Mouse (Mus musculus) hindlimb bud, embryonic 11.5 days (tissue): ENCODE results near the gene Endog.
"Not testable (repeated sequence)": the region's sequence is repeated elsewhere in the genome, so short reads cannot be mapped to it uniquely, and the experiment has no call there.

Source experiments
- DNase-seq: peaks from one replicate; pipeline ENCODE4 v3.0.0-alpha.2; 2012; ENCODE audit warnings: low read depth, low spot score; ENCODE audit errors: extremely low spot score

Endog gene

DNA sequence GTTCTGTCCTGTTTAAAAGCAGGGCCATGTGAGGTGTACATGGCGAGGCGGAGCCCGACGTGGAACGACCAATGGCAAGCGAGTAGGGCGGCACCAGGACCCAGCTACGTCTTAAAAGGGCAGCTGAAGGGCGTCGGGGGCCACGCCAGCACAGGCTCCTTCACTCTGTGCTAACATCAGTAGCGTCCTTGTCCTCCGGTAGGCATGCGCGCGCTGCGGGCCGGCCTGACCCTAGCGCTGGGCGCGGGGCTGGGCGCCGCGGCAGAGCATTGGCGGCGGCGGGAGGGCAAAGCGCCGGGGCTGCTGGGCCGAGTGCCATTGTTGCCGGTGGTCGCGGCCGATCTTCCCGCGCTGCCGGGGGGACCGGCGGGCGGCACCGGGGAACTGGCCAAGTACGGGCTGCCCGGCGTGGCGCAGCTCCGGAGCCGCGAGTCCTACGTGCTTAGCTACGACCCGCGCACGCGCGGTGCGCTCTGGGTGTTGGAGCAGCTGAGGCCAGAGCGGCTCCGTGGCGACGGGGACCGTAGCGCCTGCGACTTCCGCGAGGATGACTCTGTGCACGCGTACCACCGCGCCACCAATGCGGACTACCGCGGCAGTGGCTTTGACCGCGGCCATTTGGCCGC is at the start of gene Endog:
Gene Endog (plus strand): TSS at position 123 of the 626 bp plus-strand sequence.
- DNase-seq: no peak

DNA sequence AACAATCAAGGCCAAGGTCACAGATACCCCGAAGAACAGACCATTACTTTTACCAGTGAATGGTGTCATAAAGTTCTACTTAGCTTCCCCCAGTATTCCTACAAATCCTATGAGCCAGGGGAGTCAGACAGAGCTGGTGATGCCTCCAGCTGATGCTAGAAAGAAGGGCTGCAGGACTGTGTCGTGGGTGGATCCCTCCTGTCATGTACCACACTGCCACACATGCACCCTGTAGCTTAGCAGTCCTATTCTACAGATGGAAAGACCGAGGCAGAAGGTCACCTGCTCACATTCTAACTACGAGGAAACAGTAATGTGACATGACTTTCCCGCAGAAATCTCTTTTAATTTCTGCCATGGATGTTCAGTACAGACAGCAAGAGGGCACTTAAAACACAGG is 48.5 kb upstream of the Endog start:
- DNase-seq: no peak

DNA sequence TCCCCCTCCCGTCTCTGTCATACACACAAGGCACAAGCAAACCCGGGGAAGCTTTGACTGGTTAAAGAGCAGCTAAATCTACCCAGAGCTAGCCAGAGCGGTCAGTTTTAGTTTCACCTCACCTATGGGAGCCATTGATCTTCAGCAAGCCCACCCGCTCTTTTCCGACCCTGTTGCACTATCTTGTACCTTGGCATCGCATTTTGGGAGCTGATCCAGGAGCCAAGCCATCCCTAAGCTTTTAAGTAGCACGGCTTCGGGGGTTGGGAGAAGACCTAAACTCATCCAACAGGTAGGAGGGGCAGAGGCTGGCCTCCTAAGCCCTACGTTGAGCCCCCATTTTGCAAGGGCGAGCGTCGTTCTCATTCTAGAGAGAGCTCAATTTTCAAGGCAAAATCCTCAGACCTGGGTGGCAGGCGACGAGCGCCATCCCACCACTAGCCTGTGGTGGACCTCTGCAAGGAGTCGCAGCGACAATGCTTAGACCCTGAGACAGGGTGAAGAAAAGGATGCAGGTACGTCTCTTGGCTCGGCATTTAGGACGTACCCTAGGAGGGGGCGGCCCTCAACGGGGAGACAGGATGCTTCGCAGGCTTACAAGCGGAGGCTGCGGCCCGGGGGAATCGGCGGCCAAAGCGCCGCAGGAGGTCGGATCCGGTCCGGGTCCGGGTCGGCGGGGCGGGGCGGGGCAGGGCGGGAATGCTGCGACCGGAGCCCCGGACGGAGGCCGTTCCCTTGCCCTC is 47.4 kb upstream of the Endog start:
- no peak for DNase-seq

DNA sequence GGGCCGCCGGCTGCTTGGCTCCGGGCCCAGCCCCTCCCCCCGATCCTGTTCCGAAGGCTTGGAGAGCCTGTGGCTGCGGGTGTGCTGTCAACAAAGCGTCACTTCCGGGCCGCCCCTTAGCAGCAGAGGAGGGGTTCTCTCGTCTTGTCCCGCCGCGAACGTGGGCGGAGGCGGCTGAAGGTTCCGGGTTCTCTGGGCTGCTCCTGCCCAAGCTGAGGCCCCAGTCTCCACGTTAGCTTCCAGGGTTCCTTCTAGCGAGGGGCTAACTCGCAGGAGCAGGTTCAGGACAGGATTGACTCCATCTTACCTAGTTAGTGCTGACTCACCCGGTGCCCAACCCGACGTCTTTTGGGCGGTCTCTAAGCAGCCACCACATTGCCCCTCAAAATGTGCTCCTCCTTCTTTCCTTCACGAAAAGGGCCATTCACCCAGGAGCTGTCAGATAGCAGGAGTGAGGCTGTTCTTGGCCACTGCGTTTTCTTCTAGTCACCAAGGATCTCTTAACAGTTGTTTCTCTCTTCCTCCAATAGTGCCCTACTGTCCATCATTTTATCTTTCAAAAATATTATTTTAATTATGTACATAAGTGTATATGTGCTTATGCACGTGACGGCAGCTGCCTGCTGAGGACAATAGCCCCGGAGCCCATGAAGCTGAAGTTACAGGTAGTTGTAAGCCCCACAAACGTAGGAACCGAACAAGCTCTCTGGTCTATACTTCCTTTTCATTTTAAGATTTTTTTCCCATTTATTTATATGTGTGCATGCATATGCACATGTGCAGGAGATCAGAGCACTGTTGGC is 46.6 kb upstream of the Endog start, which contains the start of gene Zer1:
Gene Zer1 (minus strand): TSS at position 114 of the 803 bp plus-strand sequence.
- DNase-seq: peak; percentile 46

DNA sequence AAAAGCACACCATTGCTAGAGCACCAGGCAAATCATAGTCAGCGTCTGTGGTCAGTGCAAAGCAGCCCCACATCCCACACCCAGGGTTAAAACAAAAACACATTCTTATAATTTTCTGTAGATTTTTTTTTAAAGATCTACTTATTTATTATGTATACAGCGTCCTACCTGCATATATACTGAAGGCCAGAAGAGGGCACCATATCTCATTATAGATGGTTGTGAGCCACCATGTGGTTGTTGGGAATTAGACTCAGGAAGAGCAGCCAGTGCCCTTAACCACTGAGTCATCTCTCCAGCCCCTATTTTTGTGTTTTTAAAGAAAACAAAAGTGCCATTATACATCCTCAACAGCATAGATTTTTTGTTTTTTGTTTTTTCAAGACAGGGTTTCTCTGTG is 42.5 kb upstream of the Endog start:
- no peak for DNase-seq

DNA sequence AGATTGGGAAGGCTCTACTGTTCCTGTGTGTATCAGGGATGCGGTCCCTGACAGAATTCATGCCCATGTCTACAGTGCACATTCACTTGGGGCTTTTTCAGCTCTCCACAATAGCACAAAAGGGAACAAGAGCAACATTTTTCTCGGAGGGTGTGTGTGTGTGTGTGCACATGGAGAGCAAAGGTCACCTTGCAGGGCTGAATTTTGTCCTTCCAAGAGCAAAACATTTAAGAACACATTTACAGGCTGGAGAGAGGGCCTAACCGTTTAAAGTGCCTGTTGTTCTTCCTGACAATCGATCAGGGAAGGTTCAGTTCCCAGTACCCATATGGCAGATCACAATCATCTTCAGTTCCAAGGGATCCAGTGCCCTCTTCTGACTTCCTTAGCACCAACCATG is 41.1 kb upstream of the Endog start:
- no peak for DNase-seq

DNA sequence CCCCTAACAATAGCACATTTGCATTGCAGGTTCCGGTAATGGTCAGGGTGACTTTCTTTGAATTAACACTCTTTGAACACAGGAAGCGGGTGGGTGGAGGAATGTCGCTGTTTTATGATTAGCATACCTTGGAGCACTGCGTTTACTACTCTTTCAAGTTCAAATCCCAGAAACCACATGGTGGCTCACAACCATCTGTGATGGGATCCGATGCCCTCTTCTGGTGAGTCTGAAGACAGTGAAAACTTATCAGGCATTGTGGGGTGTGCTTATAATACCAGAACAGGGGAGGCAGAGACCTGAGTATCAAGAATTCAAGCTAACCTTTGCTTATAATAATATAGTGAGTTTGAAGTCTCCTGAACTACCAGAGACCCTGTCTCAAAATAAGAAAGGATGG is 40.1 kb upstream of the Endog start:
- not testable (repeated sequence) for DNase-seq

DNA sequence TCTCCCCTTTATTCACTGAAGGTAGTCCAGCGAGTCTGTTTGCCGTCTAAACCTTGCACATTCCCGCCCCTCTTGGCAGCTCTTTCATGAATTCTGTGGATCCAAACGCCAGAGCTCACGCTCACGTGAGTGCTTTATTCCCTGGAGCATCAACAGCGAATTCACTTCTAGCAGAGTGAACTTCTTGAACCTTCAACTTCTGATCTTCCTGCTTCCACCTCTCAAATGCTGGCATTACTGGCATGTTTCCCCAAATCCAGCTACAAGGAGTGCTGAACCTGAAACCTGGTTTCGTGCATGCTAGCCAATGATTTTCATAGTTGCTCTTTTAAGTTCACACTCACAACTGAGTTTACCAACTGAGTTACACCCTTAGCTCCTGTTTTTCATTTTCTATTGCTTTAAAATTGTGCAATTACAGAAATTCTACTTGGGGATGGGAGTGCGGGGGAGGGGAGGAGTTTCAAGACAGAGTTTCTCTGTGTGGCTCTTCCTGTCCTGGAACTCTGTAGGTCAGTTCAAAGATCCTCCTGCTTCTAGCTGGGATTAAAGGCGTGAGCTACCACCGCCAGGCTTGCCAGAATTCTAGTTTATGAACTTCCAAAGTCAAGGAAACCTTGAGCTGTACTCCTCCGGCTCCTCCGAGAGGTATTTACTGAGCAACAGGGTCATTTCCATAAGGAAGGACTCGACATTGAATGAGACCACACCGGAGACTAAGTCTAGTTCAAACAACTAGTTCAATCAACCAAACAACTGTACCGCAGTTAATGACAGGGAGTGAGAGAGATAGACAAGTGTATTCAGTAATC is 38.3 kb upstream of the Endog start:
- peak; percentile 47 for DNase-seq

DNA sequence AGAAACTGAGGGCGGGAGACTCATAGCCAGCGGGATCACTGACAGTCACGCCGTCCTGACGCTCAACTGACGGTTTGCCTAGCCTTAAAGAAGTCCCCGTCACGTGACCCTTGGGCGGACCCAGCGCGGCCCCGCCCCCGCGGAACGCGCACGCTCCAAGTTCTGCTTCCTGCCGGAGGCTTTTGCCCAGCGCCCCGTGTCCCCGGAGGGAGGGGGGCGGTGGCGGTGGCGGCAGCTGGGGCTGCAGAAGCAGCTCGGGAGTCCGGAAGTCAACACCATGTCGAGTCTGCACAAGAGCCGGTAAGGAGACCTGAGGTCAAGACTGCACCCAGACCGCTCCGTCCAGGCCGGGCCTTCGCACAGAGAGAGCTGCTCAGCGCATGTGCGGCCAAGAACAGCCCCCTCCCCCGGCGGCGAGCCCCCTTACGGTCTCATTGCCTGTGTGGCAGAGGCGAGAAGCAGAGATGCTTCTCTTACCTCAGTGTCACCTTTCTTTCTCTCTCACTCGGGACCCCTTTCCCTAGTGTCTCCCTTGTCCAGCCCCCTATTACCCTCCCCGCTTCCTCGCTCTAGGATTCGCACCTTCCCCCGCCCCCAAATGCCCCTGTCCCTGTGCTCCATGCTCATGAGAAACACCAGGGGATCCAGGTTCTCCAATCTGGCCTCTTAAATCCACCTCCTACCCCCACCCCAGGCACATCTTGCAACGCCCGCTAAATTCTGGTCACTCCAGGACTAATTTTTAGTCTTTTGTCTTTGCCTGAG is 37.5 kb upstream of the Endog start, which contains the start of gene Tbc1d13:
Gene Tbc1d13 (plus strand): TSS at position 134 of the 765 bp plus-strand sequence.
- DNase-seq: peak; percentile 69

DNA sequence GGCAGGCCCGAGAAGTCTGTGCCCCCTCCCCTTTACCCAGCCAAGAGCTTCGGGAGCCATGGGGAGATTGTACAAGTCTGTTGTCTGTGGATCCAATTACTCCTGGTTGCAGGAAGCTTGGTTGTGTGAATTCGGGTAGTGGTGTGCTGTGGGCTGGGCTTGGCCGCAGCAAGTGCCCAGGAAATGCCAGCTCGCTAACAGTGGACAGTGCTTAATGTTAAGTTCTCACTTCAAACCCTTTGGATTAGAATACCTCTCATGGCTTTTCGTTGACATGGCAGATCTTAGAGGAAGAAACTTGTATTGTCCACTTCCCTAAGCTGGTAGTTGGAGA is 36.9 kb upstream of the Endog start:
- DNase-seq: no peak

DNA sequence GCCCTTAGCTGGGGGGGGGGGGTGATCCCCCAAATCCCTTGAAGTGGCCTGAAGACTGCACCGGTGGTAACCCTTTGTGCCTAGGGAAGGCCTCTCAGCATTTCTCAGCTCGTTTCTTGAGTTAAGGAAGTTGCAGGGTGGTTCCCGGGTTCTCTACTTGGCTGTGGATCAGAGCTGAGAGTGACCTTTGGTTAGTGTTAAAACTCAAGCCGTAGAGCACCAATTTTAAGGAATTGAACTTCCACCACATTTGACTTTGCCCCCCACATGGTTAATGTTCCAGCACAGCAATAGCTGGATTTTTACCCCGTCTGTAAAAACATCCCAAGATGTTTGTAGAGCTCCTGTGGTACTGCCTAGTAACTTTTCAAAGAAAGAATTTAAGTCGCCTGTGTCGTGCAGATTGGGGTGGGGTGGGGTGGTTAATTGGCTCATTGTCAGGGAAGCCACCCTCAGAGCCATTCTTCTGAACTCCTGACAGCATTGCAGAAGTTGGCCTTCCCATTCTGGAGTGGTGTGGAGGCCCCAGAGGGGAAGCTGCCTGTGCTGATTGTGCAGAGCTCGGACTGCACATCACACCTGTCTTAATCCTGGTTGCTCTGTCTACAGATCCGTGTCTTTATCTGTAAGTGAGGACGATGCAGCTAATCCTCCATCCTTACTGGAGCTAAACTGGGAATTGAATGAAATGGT is 36.2 kb upstream of the Endog start:
- DNase-seq: no peak

DNA sequence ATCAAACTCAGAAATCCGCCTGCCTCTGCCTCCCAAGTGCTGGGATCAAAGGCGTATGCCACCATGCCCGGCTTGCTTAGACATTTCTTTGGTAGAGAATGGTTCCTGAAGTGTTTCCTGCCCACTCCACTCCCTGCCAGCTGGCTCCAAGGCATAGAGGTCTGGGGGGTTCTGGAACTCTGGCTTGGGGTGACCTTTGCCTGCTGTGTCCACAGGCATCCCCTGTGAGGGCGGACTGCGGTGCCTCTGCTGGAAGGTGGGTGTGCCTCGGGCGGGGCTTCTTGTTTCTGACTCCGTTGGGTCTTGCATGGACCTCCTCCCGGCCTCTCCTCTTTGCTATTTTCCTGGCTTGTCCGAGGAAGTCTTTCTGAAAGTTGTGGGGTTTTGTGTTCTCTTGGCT is 34.8 kb upstream of the Endog start:
- no peak for DNase-seq

DNA sequence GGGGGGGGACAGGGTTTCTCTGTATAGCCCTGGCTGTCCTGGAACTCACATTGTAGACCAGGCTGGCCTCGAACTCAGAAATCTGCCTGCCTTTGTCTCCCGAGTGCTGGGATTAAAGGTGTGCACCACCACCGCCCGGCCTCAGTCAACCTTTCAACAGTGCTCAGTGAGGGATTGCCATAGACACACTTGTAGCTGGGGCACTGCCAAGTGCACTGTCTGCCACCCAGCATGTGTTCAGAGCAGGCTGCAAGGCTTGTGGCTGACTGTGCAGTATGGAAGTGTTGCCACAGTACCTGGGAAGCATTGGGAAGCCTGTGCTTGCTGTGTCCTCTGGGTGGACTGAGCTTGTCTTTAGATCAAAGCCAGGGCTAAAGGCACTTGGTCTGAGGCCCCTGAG is 31.3 kb upstream of the Endog start:
- DNase-seq: not testable (repeated sequence)

DNA sequence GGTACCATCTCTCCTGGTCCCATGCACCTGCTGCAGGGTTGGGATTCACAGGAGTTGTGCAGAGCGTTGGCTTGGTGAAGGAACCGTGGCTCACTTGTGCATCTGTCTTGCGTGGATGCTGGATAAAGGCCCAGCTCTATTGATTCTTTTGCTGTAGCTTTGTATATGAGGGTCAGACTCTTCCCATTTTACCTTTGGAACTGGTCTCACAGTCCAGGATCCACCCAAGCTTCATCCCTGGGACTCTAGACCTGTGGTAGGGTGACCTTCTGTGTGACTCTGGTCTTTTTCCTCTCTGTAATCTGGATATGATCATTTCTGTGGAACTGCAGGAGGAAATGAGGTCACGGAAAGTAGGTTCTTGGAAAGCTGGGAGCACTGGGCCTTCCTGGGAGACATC is 26.9 kb upstream of the Endog start:
- no peak for DNase-seq

DNA sequence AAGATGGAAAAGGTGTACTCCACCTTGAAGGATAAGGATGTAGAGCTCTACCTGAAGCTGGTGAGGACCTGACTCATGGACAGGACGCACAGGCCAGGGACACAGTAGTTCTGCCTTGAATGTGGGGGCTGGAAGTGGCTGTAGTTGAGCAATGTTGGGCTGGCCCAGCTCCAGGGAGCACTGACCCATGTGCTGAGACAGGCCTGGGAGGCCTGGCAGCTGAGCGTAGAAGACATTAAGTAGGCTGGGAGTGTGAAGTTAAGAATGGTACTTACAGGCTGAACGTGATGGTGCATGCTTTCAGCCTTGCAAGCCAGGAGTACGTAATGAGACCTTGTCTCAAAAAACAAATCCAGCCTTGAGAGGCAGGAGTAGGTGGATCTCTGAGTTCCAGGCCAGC is 23.8 kb upstream of the Endog start:
- DNase-seq: no peak

DNA sequence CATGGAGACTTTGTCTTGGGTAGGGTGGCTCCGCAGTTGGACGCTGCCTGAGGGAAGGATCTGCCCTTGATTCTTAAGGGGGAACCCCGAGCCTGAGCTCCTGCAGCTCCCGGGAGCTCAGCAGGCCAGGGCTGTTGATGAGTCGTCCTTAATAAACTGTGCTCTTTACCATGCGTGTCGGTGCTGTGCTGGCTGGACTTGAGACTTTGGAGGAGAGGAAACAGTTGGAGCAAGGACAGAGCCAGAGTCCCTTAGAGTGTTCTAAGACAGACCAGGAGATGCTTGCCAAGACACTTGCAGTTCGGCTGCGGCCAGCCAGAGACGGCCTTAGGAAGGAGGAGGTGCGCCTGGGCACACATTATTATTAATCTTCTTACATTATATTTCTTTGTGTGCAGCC is 19.5 kb upstream of the Endog start:
- DNase-seq: no peak

DNA sequence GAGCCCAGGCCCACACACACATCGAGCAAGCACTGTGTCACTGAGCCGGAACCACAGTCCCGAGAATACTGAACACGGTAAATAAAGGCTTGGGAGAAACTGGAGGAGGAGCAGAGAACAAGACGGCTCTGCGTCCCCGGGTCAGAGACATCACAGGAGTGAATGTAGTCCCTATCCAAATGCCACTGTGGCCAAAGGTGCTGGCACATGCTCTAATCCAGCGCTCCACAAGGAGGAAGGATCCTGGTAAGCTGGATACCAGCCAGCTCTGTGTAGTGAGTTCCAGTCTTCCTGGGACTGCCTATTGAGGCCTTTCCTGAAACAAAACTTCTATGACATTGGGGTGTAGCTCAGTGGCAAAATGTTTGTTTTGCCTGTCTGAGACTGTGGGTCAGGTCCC is 18.7 kb upstream of the Endog start:
- no peak for DNase-seq

DNA sequence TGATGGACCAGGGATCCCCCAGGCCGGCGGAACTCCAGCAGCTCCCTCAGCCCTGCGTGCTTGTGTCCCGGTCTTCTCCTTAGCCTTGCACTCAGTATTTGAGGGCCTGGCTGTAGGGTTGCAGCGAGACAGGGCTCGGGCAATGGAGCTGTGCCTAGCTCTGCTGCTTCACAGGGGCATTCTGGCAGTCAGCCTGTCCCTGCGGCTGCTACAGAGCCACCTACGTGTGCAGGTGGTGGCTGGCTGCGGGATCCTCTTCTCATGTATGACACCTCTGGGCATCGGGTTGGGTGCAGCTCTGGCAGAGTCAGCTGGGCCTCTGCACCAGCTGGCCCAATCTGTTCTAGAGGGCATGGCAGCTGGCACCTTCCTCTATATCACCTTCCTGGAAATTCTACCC is 11.4 kb upstream of the Endog start:
- DNase-seq: not testable (repeated sequence)

DNA sequence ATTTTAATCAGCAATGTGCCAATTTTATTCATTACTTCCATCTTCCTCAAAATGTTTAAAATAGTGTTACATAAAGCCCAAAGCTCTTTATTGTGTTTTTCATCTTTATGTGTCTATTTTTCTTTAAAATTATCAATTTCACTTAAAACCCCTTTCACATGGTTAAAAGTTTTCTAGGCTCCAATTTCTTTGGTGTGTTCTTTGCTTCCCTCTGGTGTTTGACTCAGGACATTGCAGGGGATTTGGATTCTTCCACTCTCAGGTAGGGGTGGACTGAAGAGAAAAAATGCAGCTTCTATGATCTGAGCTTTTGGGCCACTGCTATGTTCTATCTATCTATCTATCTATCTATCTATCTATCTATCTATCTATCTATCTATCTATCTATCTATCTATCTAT is 9.5 kb upstream of the Endog start:
- DNase-seq: peak; percentile 73
